Mouse (Mus musculus) gastrocnemius, postnatal 4 days (tissue): ENCODE measurements around the gene Trex1. TPM values are rescaled to one million over a fixed set of nuclear protein-coding genes. Genes with fewer than 3 reads are reported as not detected.

Source experiments
- DNase-seq, 2 experiments: peaks; one replicate each; pipeline ENCODE4 v3.0.0; 2021 to 2022; ENCODE audit warnings: low spot score in 2 of 2, mixed read lengths in 2 of 2
- total RNA-seq, 2 experiments: library from RNA; stranded (reverse); gene quantifications; 2 replicates each; pipeline ENCODE4 v1.2.3; 2021

Trex1 gene
- total RNA-seq, 2 experiments from 2014 or later: 10.3 to 12.0 TPM

- peak in 1 of 2 experiments; percentile 11 for DNase-seq
Measured at GRCm38 (mm10) chr9:109052490-109053260, 6.9 kb downstream of the Trex1 start.

GRCm38 (mm10) chr9:109051651-109052489, 7.7 kb downstream of the Trex1 start:
- DNase-seq: peak in 1 of 2 experiments; percentile 13

GRCm38 (mm10) chr9:109051011-109051501, 8.5 kb downstream of the Trex1 start:
- peak in 1 of 2 experiments; percentile 14 for DNase-seq

GRCm38 (mm10) chr9:109050674-109050997, 8.9 kb downstream of the Trex1 start:
- DNase-seq: peak in 1 of 2 experiments; percentile 7

GRCm38 (mm10) chr9:109049996-109050673, 9.4 kb downstream of the Trex1 start:
- peak in 1 of 2 experiments; percentile 6 for DNase-seq

- no peak for DNase-seq
Measured at GRCm38 (mm10) chr9:109049316-109049715, 10.2 kb downstream of the Trex1 start.

GRCm38 (mm10) chr9:109046306-109046705, 13.2 kb downstream of the Trex1 start:
- peak; percentile 19 to 50 for DNase-seq

- DNase-seq: peak in 1 of 2 experiments; percentile 6
Measured at GRCm38 (mm10) chr9:109041351-109041750, 18.2 kb downstream of the Trex1 start.

GRCm38 (mm10) chr9:109040906-109041305, 18.6 kb downstream of the Trex1 start:
- DNase-seq: peak in 1 of 2 experiments; percentile 10

- peak; percentile 4 to 15 for DNase-seq
Measured at GRCm38 (mm10) chr9:109040216-109040615, 19.3 kb downstream of the Trex1 start.

- peak; percentile 7 to 12 for DNase-seq
Measured at GRCm38 (mm10) chr9:109039681-109040080, 19.9 kb downstream of the Trex1 start.

- peak in 1 of 2 experiments; percentile 59 for DNase-seq
Measured at GRCm38 (mm10) chr9:109038901-109039364, 20.6 kb downstream of the Trex1 start.

- peak; percentile 80 to 85 for DNase-seq
Measured at GRCm38 (mm10) chr9:109038086-109038895, 21.2 kb downstream of the Trex1 start, which contains the start of gene Shisa5. Gene Shisa5 (plus strand): TSS chr9:109038565.

- DNase-seq: peak in 1 of 2 experiments; percentile 12
Measured at GRCm38 (mm10) chr9:109032435-109032834, 27.1 kb downstream of the Trex1 start.

- DNase-seq: peak; percentile 4 to 12
Measured at GRCm38 (mm10) chr9:109031686-109032085, 27.8 kb downstream of the Trex1 start.

- peak in 1 of 2 experiments; percentile 6 for DNase-seq
Measured at GRCm38 (mm10) chr9:109031001-109031400, 28.5 kb downstream of the Trex1 start.

GRCm38 (mm10) chr9:109030312-109030711, 29.2 kb downstream of the Trex1 start:
- DNase-seq: peak in 1 of 2 experiments; percentile 6

- peak; percentile 6 to 10 for DNase-seq
Measured at GRCm38 (mm10) chr9:109028919-109029318, 30.6 kb downstream of the Trex1 start.

GRCm38 (mm10) chr9:109028421-109028820, 31.1 kb downstream of the Trex1 start:
- DNase-seq: peak in 1 of 2 experiments; percentile 4

GRCm38 (mm10) chr9:109027521-109027920, 32.0 kb downstream of the Trex1 start:
- peak; percentile 18 to 40 for DNase-seq
